Mouse (Mus musculus) ES-Bruce4 (cell line): ENCODE results near the gene Cyp27b1.

Source experiments
- CTCF ChIP-seq: IDR thresholded peaks from one replicate; pipeline ENCODE4 v1.8.1; 2011; ENCODE audit warnings: low read depth, low read length
- POLR2A ChIP-seq: IDR thresholded peaks from one replicate; pipeline ENCODE4 v1.8.1; 2011; ENCODE audit warnings: low read length; ENCODE audit not compliant: insufficient read depth

- TF ChIP-seq CTCF: no peak
- no peak for TF ChIP-seq POLR2A
These were observed 29.6 kb upstream of the Cyp27b1 start for GRCm38 (mm10) chr10:127018422-127018821.
